Mouse (Mus musculus) E14TG2a.4 (cell line): ENCODE measurements around the gene Gm21778.
"Not testable (repeated sequence)": the region's sequence is repeated elsewhere in the genome, so short reads cannot be mapped to it uniquely, and the experiment has no call there.

Experiments
- H3K27me3 ChIP-seq: 2 replicates; pipeline ENCODE4 v1.6.1; 2014; ENCODE audit warnings: low read length, control low read depth; ENCODE audit not compliant: insufficient read depth
- H3K36me3 ChIP-seq: 2 replicates; pipeline ENCODE4 v1.6.1; 2014; ENCODE audit warnings: low read length, control low read depth; ENCODE audit not compliant: insufficient read depth
- H3K4me1 ChIP-seq: replicated peaks from 2 replicates; pipeline ENCODE4 v1.6.1; 2014; ENCODE audit warnings: low read depth, low read length, control low read depth
- H3K4me3 ChIP-seq: replicated peaks from 2 replicates; pipeline ENCODE4 v1.5.1; 2014; ENCODE audit warnings: mild to moderate bottlenecking, low read length
- H3K9me3 ChIP-seq: 2 replicates; pipeline ENCODE4 v1.6.1; 2014; ENCODE audit warnings: low read length, control low read depth

Gm21778 gene

GRCm38 (mm10) chrY:5942160-5942559 is at the start of gene Gm21778:
Gm21778 (plus strand) TSS chrY:5942460.
- not testable (repeated sequence) for H3K4me3 ChIP-seq, H3K9me3 ChIP-seq, H3K4me1 ChIP-seq, H3K27me3 ChIP-seq, H3K36me3 ChIP-seq
